16 mouse cellular contexts compared by ENCODE assay signal in genomic region chr16:65726289-65726688, GRCm38 (mm10).
"Had no signal": no experiment of that assay in that cellular context is flagged by ENCODE, and none has a peak within 500 bp of the region (broad histone marks: within the 10 kb centered on the region; RNA-seq: fewer than 3 reads in every experiment).

No protein-coding gene starts in this region.

- H3K4me3 ChIP-seq: neural tube, embryonic 13.5 days; neural tube, embryonic 15.5 days; stomach, embryonic 15.5 days had no signal

- H3K36me3 ChIP-seq: neural tube, embryonic 13.5 days; neural tube, embryonic 15.5 days; stomach, embryonic 15.5 days had no signal

- H3K27me3 ChIP-seq: neural tube, embryonic 13.5 days; neural tube, embryonic 15.5 days; stomach, embryonic 15.5 days had no signal

- H3K4me1 ChIP-seq: neural tube, embryonic 13.5 days; stomach, embryonic 15.5 days had no signal

- H3K9me3 ChIP-seq: neural tube, embryonic 13.5 days; neural tube, embryonic 15.5 days; stomach, embryonic 15.5 days had no signal

- H3K27ac ChIP-seq: neural tube, embryonic 13.5 days; neural tube, embryonic 15.5 days; stomach, embryonic 15.5 days; stomach, postnatal 0 days had no signal

- DNase-seq: retina, postnatal 1 day; right cerebral cortex, adult 18-20 months; right cerebral cortex, postnatal 14 days; right cerebral cortex, postnatal 25 days; right cerebral cortex, postnatal 4 days; spleen, adult 18-20 months; thymus, adult 18-20 months; thymus, adult 2 months; thymus, postnatal 14 days; thymus, postnatal 25 days; thymus, postnatal 36 days; thymus, postnatal 4 days had no signal
